Mouse (Mus musculus) midbrain, postnatal 0 days (tissue): ENCODE data around the gene Ppargc1a. TPM values are rescaled to one million over a fixed set of nuclear protein-coding genes. Genes with fewer than 3 reads are reported as not detected.

Experiments
- ATAC-seq: fragments of 200-750 bp; cut with Nextera tagmentation; 2 replicates; pipeline ENCODE4 v1.8.0; 2017; ENCODE audit warnings: moderate number of reproducible peaks, mild to moderate bottlenecking, moderate TSS enrichment, moderate library complexity; ENCODE audit not compliant: low FRiP score
- DNase-seq: peaks from one replicate; pipeline ENCODE4 v3.0.0-alpha.2; 2015; ENCODE audit warnings: low spot score
- H3K27ac ChIP-seq: fragments of 300-500 bp; sonication (generic); 2 replicates; pipeline ENCODE4 v1.5.1; 2014; ENCODE audit warnings: low read depth, mild to moderate bottlenecking, low read length, mixed read lengths
- H3K27me3 ChIP-seq: fragments of 300-500 bp; sonication (generic); 2 replicates; pipeline ENCODE4 v1.6.1; 2014; ENCODE audit warnings: low read length, control low read depth, mixed read lengths; ENCODE audit not compliant: insufficient read depth
- H3K36me3 ChIP-seq: fragments of 300-500 bp; sonication (generic); 2 replicates; pipeline ENCODE4 v1.6.1; 2014; ENCODE audit warnings: low read length, control low read depth, mixed read lengths; ENCODE audit not compliant: insufficient read depth
- H3K4me1 ChIP-seq: fragments of 300-500 bp; sonication (generic); 2 replicates; pipeline ENCODE4 v1.6.1; 2014; ENCODE audit warnings: mild to moderate bottlenecking, control low read depth, antibody characterized with exemption, low read length, mixed read lengths; ENCODE audit not compliant: insufficient read depth
- H3K4me2 ChIP-seq: fragments of 300-500 bp; sonication (generic); 2 replicates; pipeline ENCODE4 v1.6.1; 2014; ENCODE audit warnings: low read depth, mild to moderate bottlenecking, low read length, mixed read lengths; ENCODE audit not compliant: poor library complexity, severe bottlenecking
- H3K4me3 ChIP-seq: fragments of 300-500 bp; sonication (generic); 2 replicates; pipeline ENCODE4 v1.5.1; 2014; ENCODE audit warnings: low read depth, mild to moderate bottlenecking, low read length, moderate library complexity
- H3K9ac ChIP-seq: fragments of 300-500 bp; sonication (generic); replicated peaks from 2 replicates; pipeline ENCODE4 v1.6.1; 2014; ENCODE audit warnings: mild to moderate bottlenecking, low read length, moderate library complexity, mixed read lengths; ENCODE audit not compliant: poor library complexity, severe bottlenecking
- H3K9me3 ChIP-seq: fragments of 300-500 bp; sonication (generic); 2 replicates; pipeline ENCODE4 v1.6.1; 2016; ENCODE audit warnings: low read length, control low read depth
- CTCF ChIP-seq: IDR thresholded peaks from 2 replicates; pipeline ENCODE4 v1.5.1; 2016; ENCODE audit warnings: antibody characterized with exemption, mild to moderate bottlenecking
- WGBS: fragments of 180-500 bp; shearing (Covaris S2); extraction: QIAGEN DNeasy Blood & Tissue Kit; methylation state at CpG from one replicate; pipeline ENCODE4 v1.1.7; 2014; 5-methylcytosine and 5-hydroxymethylcytosine counted together
- polyA plus RNA-seq: library from polyadenylated mRNA; unstranded; fragments of >200 nt; fragmentation: Nextera tagmentation; extraction: Ambion mirVana; gene quantifications from 2 replicates; pipeline ENCODE4 v1.2.1, GENCODE M21; 2015
- total RNA-seq: library from RNA; depleted of rRNA; stranded (reverse); fragments of >200 nt; gene quantifications from 2 replicates; pipeline ENCODE4 v1.2.3, GENCODE M21; 2014

Ppargc1a gene
- total and polyA plus RNA-seq, 2 experiments from 2014 or later: 15.7 to 17.9 TPM

DNA sequence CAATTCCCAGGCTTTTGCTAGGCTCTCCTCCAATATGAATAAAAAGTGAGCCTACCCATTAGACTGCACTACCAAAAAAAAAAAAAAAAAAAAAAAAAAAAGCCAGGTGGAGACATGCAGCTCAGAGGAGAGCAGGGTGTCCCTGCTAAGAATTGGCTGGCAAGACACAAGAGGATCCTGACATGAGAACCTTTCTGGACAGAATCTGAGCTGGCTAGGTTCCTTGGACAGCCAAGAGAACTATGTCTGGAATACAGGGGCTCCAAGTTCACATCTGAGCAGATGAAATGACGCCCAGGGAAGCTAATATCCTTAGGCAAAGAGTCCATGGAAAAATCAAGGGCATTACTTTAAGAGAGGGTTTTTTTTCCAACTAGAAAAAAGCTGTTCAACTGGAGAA is 33.1 kb downstream of the Ppargc1a start:
- H3K4me2 ChIP-seq: no peak overlapping the region
- no peak overlapping the region for H3K4me3 ChIP-seq
- no peak for DNase-seq
- H3K9me3 ChIP-seq: no peaks in the 10 kb centered on the region
- H3K27ac ChIP-seq: no peak overlapping the region
- no peaks in the 10 kb centered on the region for H3K36me3 ChIP-seq
- ATAC-seq: no peak
- no peaks in the 10 kb centered on the region for H3K27me3 ChIP-seq
- no peak overlapping the region for H3K9ac ChIP-seq
- WGBS: 77% methylated on average over 1 of the region's 1 CpGs
- TF ChIP-seq CTCF: no peak
- H3K4me1 ChIP-seq: no peaks in the 10 kb centered on the region; the same call in 1 of the 2 replicates

DNA sequence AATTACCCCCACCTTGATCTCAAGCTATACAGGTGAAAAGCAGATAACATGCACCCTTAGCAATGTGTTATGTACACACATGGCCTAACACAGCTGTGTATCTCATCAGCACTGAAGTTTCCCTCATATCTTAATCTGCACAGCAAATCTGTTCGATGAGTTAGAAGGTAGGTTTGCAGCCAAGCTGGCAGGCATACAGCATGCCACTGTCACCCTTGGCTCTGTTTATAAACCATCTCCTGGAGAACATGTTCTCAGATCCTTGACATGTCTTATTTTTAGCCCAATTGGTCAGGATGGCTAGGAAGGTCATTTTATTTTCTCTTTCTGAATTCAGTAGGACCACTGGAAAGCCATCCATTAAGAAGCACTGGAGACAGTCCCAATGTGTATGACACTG is 36.2 kb downstream of the Ppargc1a start:
- Histone ChIP-seq H3K27me3 (no peaks in the 10 kb centered on the region), H3K36me3 (no peaks in the 10 kb centered on the region), H3K9me3 (no peaks in the 10 kb centered on the region), H3K4me3 (no peak overlapping the region), H3K27ac (no peak overlapping the region), H3K9ac (no peak overlapping the region), H3K4me1 (no peaks in the 10 kb centered on the region; the same call in 1 of the 2 replicates), H3K4me2 (no peak overlapping the region)
- WGBS: 85% methylated on average over 1 of the region's 1 CpGs
- ATAC-seq (no peak), DNase-seq (no peak)
- no peak for TF ChIP-seq CTCF

DNA sequence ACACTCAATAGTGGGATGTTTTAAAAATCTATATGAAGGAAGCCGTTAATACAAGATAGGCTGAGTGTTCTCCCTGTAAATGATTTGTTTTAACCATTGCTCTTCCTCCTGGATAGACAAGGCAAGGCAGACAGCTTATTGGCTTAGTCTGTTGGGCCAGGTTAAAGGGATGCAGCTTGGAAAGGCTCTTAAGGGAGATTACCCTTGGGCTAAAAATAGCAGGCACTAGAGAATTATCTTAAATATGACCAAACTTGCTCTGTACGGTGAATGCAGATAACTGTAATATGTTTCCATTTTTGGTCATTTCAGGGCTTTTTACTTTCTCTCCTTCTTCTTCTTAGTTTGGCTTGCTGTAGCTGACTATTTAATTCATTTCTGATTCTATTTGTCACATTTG is 38.1 kb downstream of the Ppargc1a start:
- no peaks in the 10 kb centered on the region; the same call in 1 of the 2 replicates for H3K4me1 ChIP-seq
- no peak overlapping the region for H3K4me3 ChIP-seq
- no peak for TF ChIP-seq CTCF
- no peak overlapping the region for H3K4me2 ChIP-seq
- H3K9ac ChIP-seq: no peak overlapping the region
- H3K27me3 ChIP-seq: no peaks in the 10 kb centered on the region
- DNase-seq (no peak), ATAC-seq (no peak)
- no peak overlapping the region for H3K27ac ChIP-seq
- H3K36me3 ChIP-seq: no peaks in the 10 kb centered on the region
- WGBS: 64% methylated on average over 2 of the region's 2 CpGs
- no peaks in the 10 kb centered on the region for H3K9me3 ChIP-seq

DNA sequence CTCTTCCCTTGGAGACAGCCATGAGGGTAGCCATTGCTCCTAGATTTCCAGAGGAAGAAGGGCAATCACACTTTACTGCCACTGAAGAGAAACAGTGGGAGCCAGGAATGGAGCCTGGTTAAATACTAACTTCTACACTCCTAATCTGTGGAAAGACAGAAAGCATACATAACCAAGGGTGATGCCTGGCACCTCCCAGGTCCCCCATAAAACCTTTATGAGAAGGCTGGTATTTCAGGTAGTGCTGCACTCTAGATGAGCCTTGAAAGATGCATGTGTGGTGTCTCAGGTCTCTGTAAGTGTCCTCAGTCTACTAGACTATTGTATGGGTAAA is 39.4 kb downstream of the Ppargc1a start:
- Histone ChIP-seq H3K9ac (no peak overlapping the region), H3K4me1 (no peaks in the 10 kb centered on the region; the same call in 1 of the 2 replicates), H3K27ac (no peak overlapping the region), H3K4me2 (no peak overlapping the region), H3K4me3 (no peak overlapping the region), H3K36me3 (no peaks in the 10 kb centered on the region), H3K27me3 (no peaks in the 10 kb centered on the region), H3K9me3 (no peaks in the 10 kb centered on the region)
- ATAC-seq (no peak), DNase-seq (no peak)
- TF ChIP-seq CTCF: no peak

DNA sequence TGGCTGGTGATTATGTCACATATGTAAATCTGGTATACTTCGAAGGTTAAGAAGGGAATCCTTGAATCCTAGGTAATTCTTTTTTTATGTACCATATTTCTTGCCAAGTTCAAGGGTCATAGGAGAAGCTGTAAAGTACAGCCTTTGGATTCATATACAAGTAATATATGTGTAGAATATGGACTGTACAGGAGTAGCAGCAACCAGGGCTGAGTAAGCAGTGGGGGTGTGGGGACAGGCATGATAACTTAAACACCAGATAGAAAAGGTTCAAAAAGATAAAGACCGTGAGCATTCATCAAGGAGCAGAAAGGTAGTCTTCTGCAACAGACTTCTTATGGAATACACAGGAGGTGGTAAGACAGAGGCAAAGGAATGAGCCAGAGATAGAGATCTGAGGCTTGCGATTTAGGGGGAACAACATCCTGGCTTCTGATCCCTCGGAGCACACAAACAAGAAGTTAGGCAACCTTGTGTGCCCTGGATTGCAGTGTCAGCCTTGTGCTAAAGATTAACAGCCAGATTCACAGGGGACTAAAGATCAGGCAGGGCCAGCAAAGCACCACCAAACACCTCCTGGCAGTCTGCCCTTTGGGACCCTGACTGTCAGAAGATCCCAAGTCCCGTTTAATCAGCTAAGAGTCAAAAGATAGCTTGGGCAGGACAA is 39.9 kb downstream of the Ppargc1a start:
- TF ChIP-seq CTCF: no peak
- no peaks in the 10 kb centered on the region for H3K9me3 ChIP-seq
- DNase-seq (no peak), ATAC-seq (no peak)
- H3K9ac ChIP-seq: no peak overlapping the region
- no peaks in the 10 kb centered on the region for H3K36me3 ChIP-seq
- H3K27me3 ChIP-seq: no peaks in the 10 kb centered on the region
- no peak overlapping the region for H3K27ac ChIP-seq
- WGBS: 86% methylated on average over 5 of the region's 5 CpGs
- H3K4me1 ChIP-seq: no peaks in the 10 kb centered on the region; the same call in 1 of the 2 replicates
- H3K4me2 ChIP-seq: no peak overlapping the region
- no peak overlapping the region for H3K4me3 ChIP-seq

DNA sequence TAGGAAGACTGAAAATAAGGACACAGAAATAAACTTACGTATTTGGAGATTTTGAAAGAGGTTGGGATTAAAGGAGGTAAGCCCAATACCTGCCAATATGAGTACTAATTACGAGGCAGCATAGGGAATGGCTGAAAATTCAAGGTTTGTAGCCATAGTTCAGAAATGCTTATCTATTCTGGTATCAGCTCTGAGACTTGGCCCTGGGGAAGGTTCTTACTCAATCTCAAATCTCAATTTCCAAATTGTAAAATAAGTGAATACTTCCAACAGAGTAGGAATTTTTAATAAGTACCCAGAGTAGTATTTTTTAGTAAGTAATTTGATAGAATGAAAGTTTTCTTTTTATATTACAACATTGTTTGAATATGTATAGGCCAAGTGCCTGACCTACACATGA is 41.7 kb downstream of the Ppargc1a start:
- no peak for ATAC-seq
- H3K4me2 ChIP-seq: no peak overlapping the region
- H3K9me3 ChIP-seq: no peaks in the 10 kb centered on the region
- no peak overlapping the region for H3K9ac ChIP-seq
- no peak for TF ChIP-seq CTCF
- 86% methylated on average over 2 of the region's 2 CpGs for WGBS
- no peaks in the 10 kb centered on the region for H3K4me1 ChIP-seq
- H3K36me3 ChIP-seq: no peaks in the 10 kb centered on the region
- H3K27ac ChIP-seq: no peak overlapping the region
- DNase-seq: no peak
- H3K4me3 ChIP-seq: no peak overlapping the region
- H3K27me3 ChIP-seq: no peaks in the 10 kb centered on the region
